Mouse (Mus musculus) ES-E14 (cell line): ENCODE results near the gene Eya3.

Experiments
- CHD2 ChIP-seq: IDR thresholded peaks from 2 replicates; pipeline ENCODE4 v1.6.1; 2014; ENCODE audit warnings: mild to moderate bottlenecking, low read depth, low read length, inconsistent platforms
- HCFC1 ChIP-seq: IDR thresholded peaks from 2 replicates; pipeline ENCODE4 v1.6.1; 2012; ENCODE audit warnings: low read length, inconsistent platforms, borderline replicate concordance; ENCODE audit not compliant: insufficient read depth
- ZC3H11A ChIP-seq: IDR thresholded peaks from 2 replicates; pipeline ENCODE4 v1.6.1; 2012; ENCODE audit warnings: low read depth, mild to moderate bottlenecking, inconsistent platforms, low read length, borderline replicate concordance
- ZNF384 ChIP-seq: IDR thresholded peaks from 2 replicates; pipeline ENCODE4 v1.6.1; 2012; ENCODE audit warnings: low read depth, low read length, inconsistent platforms

- TF ChIP-seq ZNF384 = no peak
- TF ChIP-seq ZC3H11A = no peak
- TF ChIP-seq CHD2 = no peak
- no peak for TF ChIP-seq HCFC1
Observed at GRCm38 (mm10) chr4:132603468-132603867, 35.3 kb upstream of the Eya3 start.
